Mouse (Mus musculus) kidney, postnatal 14 days (tissue): Measurements from ENCODE around the gene Dlg4.
"Not testable (repeated sequence)": the region's sequence is repeated elsewhere in the genome, so short reads cannot be mapped to it uniquely, and the experiment has no call there.

Experiments used
- DNase-seq: peaks from one replicate; pipeline ENCODE4 v3.0.0; 2022; ENCODE audit warnings: mixed read lengths

Gene Dlg4

GRCm38 (mm10) chr11:70053898-70054570 lies 37.3 kb downstream of the Dlg4 start, which contains the start of gene Asgr1:
Gene Asgr1, plus strand, starts transcription at chr11:70054085.
- DNase-seq = no peak

DNA sequence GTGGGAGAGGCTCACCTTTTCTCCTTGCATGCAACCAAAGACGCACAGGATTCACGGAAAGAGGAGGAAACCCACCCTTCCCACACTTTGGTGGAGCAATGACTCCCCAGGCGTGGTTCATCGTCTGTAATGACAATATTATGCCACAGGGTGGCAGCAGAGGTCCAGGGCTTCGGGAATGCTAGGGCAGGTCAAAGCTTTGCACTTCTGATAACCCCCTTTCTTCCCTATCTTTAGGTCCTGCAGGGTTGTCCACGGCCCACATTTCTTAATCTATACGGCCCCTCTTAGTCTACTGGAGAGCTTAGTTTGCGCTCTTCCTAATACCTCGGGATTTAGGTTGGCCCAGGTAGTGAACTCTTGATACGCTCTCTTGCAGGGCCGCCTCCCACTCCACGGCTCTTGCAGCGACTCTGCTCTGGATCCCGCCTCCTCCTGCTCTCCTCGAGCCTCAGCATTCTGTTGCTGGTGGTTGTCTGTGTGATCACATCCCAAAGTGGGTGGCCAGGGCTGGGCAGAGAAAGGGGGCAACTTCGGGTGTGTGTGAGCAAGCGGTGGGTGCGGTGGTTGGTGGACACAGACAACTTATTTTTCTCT lies 39.0 kb downstream of the Dlg4 start:
- peak; percentile 80 for DNase-seq

- peak; percentile 58 for DNase-seq
Observed at GRCm38 (mm10) chr11:70057805-70058204, 41.1 kb downstream of the Dlg4 start.

DNA sequence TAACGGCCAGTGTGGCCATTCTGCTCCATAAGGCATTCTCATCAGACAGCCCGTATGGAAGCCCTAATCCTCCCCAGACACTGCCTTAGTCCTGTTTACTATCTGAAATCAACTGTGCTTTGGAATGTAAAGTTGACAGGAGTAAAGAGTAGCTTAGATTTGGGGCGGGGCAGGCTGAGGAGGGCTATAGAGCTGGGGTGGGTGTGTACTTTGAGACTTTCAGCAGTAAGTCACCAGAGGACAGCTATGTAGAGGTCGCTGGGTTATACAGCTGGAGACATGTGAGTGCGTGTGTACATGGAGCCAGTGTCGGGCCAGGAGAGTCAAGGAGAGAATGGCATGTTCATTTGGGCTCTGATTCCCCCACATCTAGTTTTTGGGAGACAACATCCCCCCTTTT lies 43.2 kb downstream of the Dlg4 start:
- no peak for DNase-seq

DNA sequence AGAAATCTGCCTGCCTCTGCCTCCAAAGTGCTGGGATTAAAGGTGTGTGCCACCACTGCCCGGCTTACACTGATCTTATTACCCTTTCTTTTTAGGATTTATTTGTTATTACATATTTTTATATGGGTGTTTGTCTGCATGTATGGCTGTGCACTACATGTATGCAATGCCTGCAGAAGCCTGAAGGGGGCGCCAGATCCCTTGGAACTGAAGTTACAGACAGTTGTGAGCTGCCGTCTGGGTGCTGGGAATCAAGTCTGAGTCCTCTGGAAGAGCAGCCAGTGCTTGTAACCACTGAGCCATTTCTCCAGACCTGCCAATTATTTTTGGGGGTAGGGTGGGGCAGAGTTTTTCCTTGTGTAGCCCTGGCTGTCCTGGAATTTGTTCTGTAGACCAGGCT lies 46.3 kb downstream of the Dlg4 start:
- DNase-seq = no peak

GRCm38 (mm10) chr11:70066701-70067100 lies 50.0 kb downstream of the Dlg4 start:
- no peak for DNase-seq

GRCm38 (mm10) chr11:70068245-70068644 lies 51.5 kb downstream of the Dlg4 start:
- DNase-seq = no peak

- no peak for DNase-seq
Observed at GRCm38 (mm10) chr11:70070057-70070456, 53.3 kb downstream of the Dlg4 start.

GRCm38 (mm10) chr11:70070603-70071002 lies 53.9 kb downstream of the Dlg4 start:
- not testable (repeated sequence) for DNase-seq

GRCm38 (mm10) chr11:70074379-70075071 lies 57.8 kb downstream of the Dlg4 start:
- DNase-seq = peak; percentile 84

GRCm38 (mm10) chr11:70075581-70075980 lies 58.8 kb downstream of the Dlg4 start:
- DNase-seq = no peak

DNA sequence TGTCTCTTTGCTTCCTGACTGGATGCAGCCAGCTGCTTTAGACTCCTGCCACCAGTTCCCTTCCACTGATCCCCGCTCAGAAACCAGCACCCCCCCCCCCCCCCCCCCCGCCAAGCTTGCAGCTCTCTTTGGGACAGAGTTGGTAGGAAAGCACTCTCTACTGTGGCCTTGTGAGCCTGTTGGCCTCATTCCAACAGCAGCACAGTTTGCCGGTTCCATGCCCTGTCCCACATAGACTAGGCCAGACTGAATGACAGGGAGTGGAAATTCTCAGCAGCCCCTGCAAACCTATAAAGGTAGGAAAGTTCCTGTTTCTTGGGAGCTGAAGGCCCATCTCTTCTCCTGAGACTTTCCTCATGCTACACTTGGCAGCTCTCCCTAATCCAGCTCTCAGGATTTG lies 60.7 kb downstream of the Dlg4 start:
- no peak for DNase-seq

DNA sequence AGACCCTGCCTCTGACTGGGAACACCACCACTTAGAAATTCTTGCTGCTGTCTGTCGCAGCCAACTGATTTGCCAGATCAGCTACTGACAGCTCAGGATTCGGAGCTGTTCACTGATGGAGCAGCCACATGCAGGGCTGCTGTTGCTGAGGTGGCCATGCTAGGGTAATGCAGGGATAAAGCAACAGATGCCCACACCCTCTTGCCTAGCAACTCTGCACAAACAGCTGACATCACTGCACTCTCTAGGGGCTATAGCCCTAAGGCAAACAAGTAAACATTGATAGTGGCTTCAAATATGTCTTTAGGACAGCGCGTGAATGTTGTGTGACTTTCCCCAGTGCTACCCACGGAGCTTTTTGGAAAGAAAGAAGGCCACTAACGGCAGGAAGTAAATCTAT lies 62.4 kb downstream of the Dlg4 start:
- no peak for DNase-seq

- peak; percentile 52 for DNase-seq
Observed at GRCm38 (mm10) chr11:70079928-70080327, 63.2 kb downstream of the Dlg4 start.

- no peak for DNase-seq
Observed at GRCm38 (mm10) chr11:70080803-70081590, 64.3 kb downstream of the Dlg4 start.

DNA sequence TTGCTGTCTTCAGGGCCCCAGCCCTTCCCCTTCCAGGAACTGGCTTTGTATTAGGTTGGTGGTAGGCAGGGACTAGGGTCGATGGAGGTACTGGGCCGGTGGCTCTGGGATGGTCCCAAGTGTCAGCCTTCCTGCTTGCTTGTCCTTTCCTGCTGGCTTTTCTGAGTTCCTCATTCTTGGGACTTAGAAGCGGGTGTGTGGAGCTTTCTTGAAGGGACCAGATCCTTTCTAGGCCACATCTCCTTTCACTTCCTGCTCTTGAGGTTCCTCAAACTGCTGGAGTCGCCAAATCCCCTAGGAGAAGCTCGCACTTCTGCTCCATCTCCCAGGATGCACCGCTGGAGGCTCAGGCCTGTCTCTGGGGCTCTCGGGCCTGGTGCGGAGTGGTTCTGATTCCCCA lies 67.8 kb downstream of the Dlg4 start:
- DNase-seq = no peak

DNA sequence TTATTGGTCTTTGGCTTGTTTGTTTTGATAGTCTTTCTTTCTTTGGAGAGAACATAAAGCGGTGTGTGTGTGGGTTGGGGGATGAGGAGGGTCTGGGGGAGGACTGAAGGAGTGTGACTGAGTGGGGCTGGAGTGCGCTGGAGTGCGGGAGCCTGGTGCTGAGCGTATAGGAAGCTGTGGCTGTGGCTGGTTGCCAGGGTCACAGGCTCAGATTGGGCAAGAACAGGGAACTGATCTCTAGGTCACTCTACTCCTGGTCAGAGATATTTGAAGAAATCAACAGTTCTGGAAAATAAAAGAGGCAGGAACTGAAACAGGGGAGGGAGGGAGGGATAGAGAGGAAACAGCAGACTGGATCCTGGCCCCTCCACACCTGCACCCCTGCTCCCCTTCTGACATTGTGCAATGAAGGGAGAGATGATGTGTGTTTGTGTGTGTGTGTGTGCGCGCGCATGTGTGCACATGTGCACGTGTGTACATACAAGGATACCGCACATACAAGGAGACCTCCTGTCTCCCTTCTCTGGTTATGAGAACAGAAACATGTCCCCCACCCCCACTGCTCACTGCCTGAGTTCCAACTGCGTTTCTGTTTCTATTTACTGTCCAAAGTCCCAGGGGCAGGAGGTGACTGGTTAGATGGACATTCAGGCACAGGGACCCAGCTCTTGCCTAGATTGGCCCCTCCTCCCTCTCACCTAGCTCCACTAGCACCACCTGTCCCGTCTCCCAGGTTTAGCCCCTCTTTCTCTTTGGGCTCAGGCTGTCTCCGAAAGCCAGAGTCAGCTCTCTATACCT lies 75.4 kb downstream of the Dlg4 start, which contains the start of gene Asgr2:
Gene Asgr2, plus strand, starts transcription at position 659 of the 798 bp plus-strand sequence.
- DNase-seq = peak; percentile 28
